Mouse (Mus musculus) forebrain, embryonic 12.5 days (tissue): Measurements from ENCODE around the gene Col6a4. TPM values are rescaled to one million over a fixed set of nuclear protein-coding genes. Genes with fewer than 3 reads are reported as not detected.
A peak's percentile ranks its signal among the peaks of the same experiment; 100 is the strongest.

Experiments used
- ATAC-seq: fragments of 200-750 bp; cut with Nextera tagmentation; 2 replicates; pipeline ENCODE4 v1.8.0; 2017; ENCODE audit warnings: moderate TSS enrichment; ENCODE audit not compliant: low FRiP score
- H3K27ac ChIP-seq: fragments of 300-500 bp; sonication (generic); 2 replicates; pipeline ENCODE4 v1.5.1; 2016; ENCODE audit warnings: mild to moderate bottlenecking
- H3K27me3 ChIP-seq: fragments of 300-500 bp; sonication (generic); 2 replicates; pipeline ENCODE4 v1.6.1; 2016; ENCODE audit warnings: mild to moderate bottlenecking
- H3K36me3 ChIP-seq: fragments of 300-500 bp; sonication (generic); replicated peaks from 2 replicates; pipeline ENCODE4 v1.6.1; 2016; ENCODE audit warnings: mild to moderate bottlenecking
- H3K4me1 ChIP-seq: fragments of 300-500 bp; sonication (generic); 2 replicates; pipeline ENCODE4 v1.6.1; 2016
- H3K4me2 ChIP-seq: fragments of 300-500 bp; sonication (generic); 2 replicates; pipeline ENCODE4 v1.6.1; 2016; ENCODE audit warnings: mild to moderate bottlenecking, moderate library complexity
- H3K4me3 ChIP-seq: fragments of 300-500 bp; sonication (generic); replicated peaks from 2 replicates; pipeline ENCODE4 v1.5.1; 2016; ENCODE audit warnings: mild to moderate bottlenecking
- H3K9ac ChIP-seq: fragments of 300-500 bp; sonication (generic); 2 replicates; pipeline ENCODE4 v1.6.1; 2016; ENCODE audit warnings: mild to moderate bottlenecking
- H3K9me3 ChIP-seq: fragments of 300-500 bp; sonication (generic); 2 replicates; pipeline ENCODE4 v1.6.1; 2016
- WGBS: fragments of 180-500 bp; shearing (Covaris S2); methylation state at CpG from one replicate; pipeline ENCODE4 v1.1.7; 2016; 5-methylcytosine and 5-hydroxymethylcytosine counted together
- polyA plus RNA-seq: library from polyadenylated mRNA; unstranded; fragments of >200 nt; fragmentation: Nextera tagmentation; extraction: Ambion mirVana; gene quantifications from 2 replicates; pipeline ENCODE4 v1.2.1, GENCODE M21; 2016

Gene Col6a4
- polyA plus RNA-seq, 1 experiment from 2014 or later, result 0.27 TPM

- Histone ChIP-seq H3K27me3 (no peaks in the 10 kb centered on the region), H3K9ac (no peak overlapping the region), H3K4me2 (no peak overlapping the region), H3K9me3 (0 out of 2 replicates have a peak, but pooled peaks cover 3% of the 10 kb centered on the region), H3K4me3 (no peak overlapping the region), H3K36me3 (no peaks in the 10 kb centered on the region), H3K4me1 (peaks cover 22% of the 10 kb centered on the region), H3K27ac (0 out of 2 replicates have a peak overlapping the region, but pooled peaks have one; percentile 53)
- WGBS, result 27% methylated on average over 10 of the region's 10 CpGs
- 0 out of 2 replicates have a peak, but pooled peaks have one; percentile 36 for ATAC-seq
Measured at GRCm38 (mm10) chr9:106112770-106113423, 16.3 kb upstream of the Col6a4 start.

DNA sequence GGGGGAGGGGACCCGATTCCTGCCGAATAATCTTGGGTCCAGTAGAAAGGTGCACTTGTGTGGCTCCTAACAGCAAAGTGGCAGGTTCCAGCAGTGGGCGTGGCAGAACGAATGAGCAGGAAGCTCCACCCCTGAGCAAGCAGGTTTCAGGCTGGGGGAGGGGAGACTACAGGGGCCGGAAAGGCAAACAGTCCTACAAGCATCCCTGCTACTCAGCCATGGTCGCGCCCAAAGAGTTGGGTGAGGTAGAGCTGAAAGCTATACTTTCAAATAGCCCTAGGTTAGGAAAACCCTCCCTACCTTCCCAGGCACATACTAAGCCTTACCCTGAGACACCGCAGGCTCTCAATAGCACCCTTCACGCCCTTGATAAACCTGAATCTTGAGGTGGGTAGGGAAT lies 9.7 kb upstream of the Col6a4 start:
- Histone ChIP-seq H3K36me3 (no peaks in the 10 kb centered on the region), H3K27ac (no peak overlapping the region), H3K27me3 (no peaks in the 10 kb centered on the region), H3K4me1 (no peaks in the 10 kb centered on the region), H3K9ac (no peak overlapping the region), H3K4me2 (no peak overlapping the region), H3K9me3 (0 out of 2 replicates have a peak, but pooled peaks cover 3% of the 10 kb centered on the region), H3K4me3 (no peak overlapping the region)
- 81% methylated on average over 9 of the region's 9 CpGs for WGBS
- no peak for ATAC-seq

- no peak for ATAC-seq
- H3K9ac ChIP-seq, result no peak overlapping the region
- H3K4me2 ChIP-seq, result no peak overlapping the region
- WGBS, result 89% methylated on average over 7 of the region's 7 CpGs
- no peak overlapping the region for H3K27ac ChIP-seq
- 0 out of 2 replicates have a peak, but pooled peaks cover 3% of the 10 kb centered on the region for H3K4me1 ChIP-seq
- H3K9me3 ChIP-seq, result no peaks in the 10 kb centered on the region
- H3K4me3 ChIP-seq, result no peak overlapping the region
- H3K36me3 ChIP-seq, result no peaks in the 10 kb centered on the region
- no peaks in the 10 kb centered on the region for H3K27me3 ChIP-seq
Measured at GRCm38 (mm10) chr9:106104401-106104800, 7.8 kb upstream of the Col6a4 start.

DNA sequence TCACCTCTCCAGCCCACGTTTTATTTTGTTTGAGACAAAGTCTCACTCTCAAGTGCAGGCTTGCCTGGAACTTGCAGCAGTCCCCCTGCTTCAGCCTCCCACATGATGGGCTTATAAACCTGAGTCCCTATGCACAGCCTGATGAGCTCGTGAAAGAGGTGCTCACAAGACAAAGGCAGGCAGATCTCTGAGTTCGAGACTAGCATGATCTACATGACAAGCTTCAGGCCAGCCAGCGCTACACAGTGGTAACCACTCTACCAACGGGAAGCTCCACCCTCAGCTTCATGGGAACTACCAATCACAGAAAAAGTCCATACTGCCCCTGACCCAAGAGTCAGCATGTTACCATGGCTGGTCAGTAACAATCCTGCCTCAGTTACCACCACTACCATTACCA lies 4.6 kb upstream of the Col6a4 start:
- H3K36me3 ChIP-seq, result no peaks in the 10 kb centered on the region
- no peak for ATAC-seq
- H3K27me3 ChIP-seq, result no peaks in the 10 kb centered on the region
- no peak overlapping the region for H3K9ac ChIP-seq
- 0 out of 2 replicates have a peak, but pooled peaks cover 3% of the 10 kb centered on the region for H3K4me1 ChIP-seq
- no peak overlapping the region for H3K27ac ChIP-seq
- no peak overlapping the region for H3K4me3 ChIP-seq
- no peaks in the 10 kb centered on the region for H3K9me3 ChIP-seq
- no peak overlapping the region for H3K4me2 ChIP-seq
- 80% methylated on average over 5 of the region's 5 CpGs for WGBS

DNA sequence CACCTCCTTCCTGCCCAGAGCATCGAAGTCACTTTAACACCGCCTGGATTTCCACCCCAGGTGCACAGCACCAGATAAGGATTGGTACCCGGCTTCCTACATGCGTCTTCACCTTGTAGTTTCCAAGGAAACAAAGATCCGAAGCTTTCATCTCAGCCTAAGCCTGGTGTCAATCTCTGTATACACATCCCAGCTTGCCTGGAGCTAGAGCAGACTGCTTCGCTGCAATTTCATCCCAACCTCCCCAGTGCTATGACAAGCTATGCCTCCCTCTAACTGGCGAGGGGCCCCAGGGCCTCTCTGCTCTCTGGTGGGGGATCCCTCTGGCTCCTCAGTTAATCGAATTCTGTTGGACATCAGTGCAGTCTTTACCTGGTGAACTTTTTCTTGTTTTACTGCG lies 3.7 kb upstream of the Col6a4 start:
- 80% methylated on average over 9 of the region's 9 CpGs for WGBS
- Histone ChIP-seq H3K4me1 (0 out of 2 replicates have a peak, but pooled peaks cover 3% of the 10 kb centered on the region), H3K4me3 (no peak overlapping the region), H3K9ac (no peak overlapping the region), H3K36me3 (no peaks in the 10 kb centered on the region), H3K4me2 (no peak overlapping the region), H3K27ac (0 out of 2 replicates have a peak overlapping the region, but pooled peaks have one; percentile 19), H3K9me3 (no peaks in the 10 kb centered on the region), H3K27me3 (no peaks in the 10 kb centered on the region)
- ATAC-seq, result no peak

DNA sequence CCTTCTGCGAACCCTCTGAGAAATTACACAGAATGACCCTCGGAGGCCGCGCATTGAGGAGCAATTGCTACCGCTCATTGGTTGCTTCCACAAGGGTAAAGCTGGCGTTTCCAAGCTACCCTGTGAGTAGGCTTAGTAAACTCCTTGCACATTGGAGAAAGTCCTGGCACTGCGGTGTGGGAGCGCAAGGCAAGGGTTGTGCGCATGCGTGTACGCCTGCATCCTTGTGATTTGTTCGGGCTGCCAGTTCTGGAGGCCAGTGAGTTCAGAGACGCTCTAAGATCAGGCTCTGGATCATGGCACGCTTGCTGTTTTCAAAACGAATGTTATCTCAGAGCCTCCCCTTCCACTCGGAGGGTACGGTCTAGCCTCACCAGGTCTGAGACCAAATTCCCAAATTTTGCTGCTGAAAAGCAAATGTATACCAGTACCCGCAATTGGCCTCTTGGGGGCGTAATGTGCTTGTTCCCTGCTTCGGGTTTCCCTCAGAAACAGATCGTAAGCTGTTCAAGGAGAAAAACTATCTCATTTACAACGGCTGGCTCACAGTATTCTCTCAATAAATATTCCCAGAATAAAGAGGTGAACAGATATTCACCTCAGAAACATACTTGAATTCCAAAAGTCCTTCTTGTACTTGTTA lies 2.9 kb upstream of the Col6a4 start:
- no peak overlapping the region for H3K27ac ChIP-seq
- H3K27me3 ChIP-seq, result no peaks in the 10 kb centered on the region
- no peak overlapping the region for H3K4me3 ChIP-seq
- H3K9ac ChIP-seq, result no peak overlapping the region
- peak overlapping the region; percentile 13 for H3K4me2 ChIP-seq
- H3K4me1 ChIP-seq, result 0 out of 2 replicates have a peak, but pooled peaks cover 3% of the 10 kb centered on the region
- H3K36me3 ChIP-seq, result no peaks in the 10 kb centered on the region
- ATAC-seq, result no peak; the same call in 1 of the 2 replicates
- no peaks in the 10 kb centered on the region for H3K9me3 ChIP-seq
- 75% methylated on average over 22 of the region's 22 CpGs for WGBS

GRCm38 (mm10) chr9:106081528-106081927 lies 15.1 kb downstream of the Col6a4 start:
- ATAC-seq, result no peak
- WGBS, result 93% methylated on average over 5 of the region's 5 CpGs

GRCm38 (mm10) chr9:106080261-106081033 lies 16.1 kb downstream of the Col6a4 start:
- peak; percentile 49; the same call in 1 of the 2 replicates for ATAC-seq
- no peak overlapping the region for H3K27ac ChIP-seq
- no peaks in the 10 kb centered on the region for H3K9me3 ChIP-seq
- H3K4me1 ChIP-seq, result 0 out of 2 replicates have a peak, but pooled peaks cover 6% of the 10 kb centered on the region
- H3K4me3 ChIP-seq, result no peak overlapping the region
- 58% methylated on average over 12 of the region's 12 CpGs for WGBS
- H3K27me3 ChIP-seq, result 0 out of 2 replicates have a peak, but pooled peaks cover 3% of the 10 kb centered on the region
- no peak overlapping the region for H3K4me2 ChIP-seq
- H3K36me3 ChIP-seq, result no peaks in the 10 kb centered on the region
- no peak overlapping the region for H3K9ac ChIP-seq

More at GRCm38 (mm10) chr9:106081528-106081927, 15.1 kb downstream of the Col6a4 start:
- no peak overlapping the region for H3K4me3 ChIP-seq
- H3K27ac ChIP-seq, result no peak overlapping the region
- H3K36me3 ChIP-seq, result no peaks in the 10 kb centered on the region
- no peaks in the 10 kb centered on the region for H3K9me3 ChIP-seq
- no peak overlapping the region for H3K9ac ChIP-seq
- no peaks in the 10 kb centered on the region for H3K27me3 ChIP-seq
- H3K4me2 ChIP-seq, result no peak overlapping the region
- 0 out of 2 replicates have a peak, but pooled peaks cover 6% of the 10 kb centered on the region for H3K4me1 ChIP-seq

- Histone ChIP-seq H3K4me1 (0 out of 2 replicates have a peak, but pooled peaks cover 6% of the 10 kb centered on the region), H3K9me3 (no peaks in the 10 kb centered on the region), H3K9ac (no peak overlapping the region), H3K4me3 (no peak overlapping the region), H3K27ac (no peak overlapping the region), H3K4me2 (no peak overlapping the region), H3K27me3 (peaks cover 9% of the 10 kb centered on the region; the same call in 1 of the 2 replicates), H3K36me3 (no peaks in the 10 kb centered on the region)
- ATAC-seq, result no peak
- 90% methylated on average over 3 of the region's 3 CpGs for WGBS
Measured at GRCm38 (mm10) chr9:106077953-106078352, 18.6 kb downstream of the Col6a4 start.

DNA sequence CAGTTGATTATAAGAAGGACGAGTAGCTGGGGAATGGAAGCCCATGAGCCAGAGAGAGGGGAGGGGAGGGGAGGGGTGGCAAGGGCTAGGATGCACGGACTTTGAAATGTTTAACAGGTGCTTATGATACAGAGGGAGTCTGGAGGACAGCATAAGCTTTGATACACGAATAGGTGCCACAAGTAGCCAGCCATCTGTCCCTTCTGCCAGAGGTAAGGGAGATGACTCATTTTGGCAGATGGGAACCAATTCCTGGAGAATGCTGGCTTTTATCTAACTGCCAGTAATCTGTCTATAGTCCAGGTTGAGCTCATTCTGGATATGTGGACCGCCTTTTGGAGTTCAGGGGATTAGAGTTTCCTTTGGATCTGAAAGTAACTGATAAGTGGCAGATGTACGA lies 20.3 kb downstream of the Col6a4 start:
- Histone ChIP-seq H3K27me3 (peaks cover 9% of the 10 kb centered on the region; the same call in 1 of the 2 replicates), H3K4me2 (no peak overlapping the region), H3K4me1 (0 out of 2 replicates have a peak, but pooled peaks cover 6% of the 10 kb centered on the region), H3K9ac (no peak overlapping the region), H3K27ac (no peak overlapping the region), H3K4me3 (no peak overlapping the region), H3K9me3 (no peaks in the 10 kb centered on the region), H3K36me3 (no peaks in the 10 kb centered on the region)
- 82% methylated on average over 5 of the region's 5 CpGs for WGBS
- no peak for ATAC-seq

DNA sequence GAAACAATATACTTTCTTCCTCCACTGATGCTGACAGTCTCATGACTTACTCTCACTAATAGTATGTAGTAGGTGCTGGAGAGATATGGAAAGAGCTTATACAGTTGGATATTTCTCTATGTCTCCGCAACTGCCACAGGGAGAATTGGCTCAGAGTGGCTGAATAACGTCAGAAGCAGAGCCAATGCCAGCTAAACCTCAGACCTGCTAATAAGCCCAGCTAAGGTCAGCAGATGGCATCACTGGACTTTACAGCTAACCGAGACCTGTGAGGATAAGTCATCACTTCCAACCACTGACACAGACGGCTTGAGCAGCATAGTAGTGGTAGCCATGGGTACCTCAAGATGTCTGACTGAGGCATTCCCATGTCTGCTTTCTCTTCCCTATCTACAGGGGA lies 22.6 kb downstream of the Col6a4 start:
- Histone ChIP-seq H3K9me3 (no peaks in the 10 kb centered on the region), H3K9ac (no peak overlapping the region), H3K27me3 (peaks cover 9% of the 10 kb centered on the region; the same call in 1 of the 2 replicates), H3K4me2 (no peak overlapping the region), H3K4me1 (no peaks in the 10 kb centered on the region), H3K27ac (no peak overlapping the region), H3K4me3 (no peak overlapping the region), H3K36me3 (no peaks in the 10 kb centered on the region)
- no peak for ATAC-seq
- 81% methylated on average over 4 of the region's 4 CpGs for WGBS

DNA sequence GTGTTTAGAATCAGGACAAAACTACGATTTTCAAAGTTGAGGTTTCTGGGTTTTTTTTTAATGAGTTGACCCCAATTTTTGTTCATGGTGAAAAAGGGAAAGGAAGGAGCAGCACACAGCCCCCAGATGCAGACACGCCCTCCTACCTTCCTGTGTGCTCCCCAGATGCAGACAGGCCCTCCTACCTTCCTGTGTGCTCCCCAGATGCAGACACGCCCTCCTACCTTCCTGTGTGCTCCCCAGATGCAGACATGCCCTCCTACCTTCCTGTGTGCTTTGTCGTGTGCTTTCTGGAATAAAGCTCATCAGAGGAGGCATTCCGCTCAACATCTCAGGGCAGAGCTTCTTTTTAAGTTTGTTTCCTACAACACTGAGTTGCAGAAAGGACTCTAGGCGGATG lies 24.9 kb downstream of the Col6a4 start:
- H3K4me1 ChIP-seq, result no peaks in the 10 kb centered on the region
- no peak overlapping the region for H3K4me2 ChIP-seq
- WGBS, result 80% methylated on average over 6 of the region's 6 CpGs
- no peak overlapping the region for H3K4me3 ChIP-seq
- H3K9me3 ChIP-seq, result no peaks in the 10 kb centered on the region
- no peaks in the 10 kb centered on the region for H3K36me3 ChIP-seq
- H3K27me3 ChIP-seq, result peaks cover 9% of the 10 kb centered on the region; the same call in 1 of the 2 replicates
- no peak overlapping the region for H3K9ac ChIP-seq
- H3K27ac ChIP-seq, result no peak overlapping the region
- ATAC-seq, result no peak
